Mouse (Mus musculus) stomach, postnatal 0 days (tissue): ENCODE data around the gene Steap2. TPM values are rescaled to one million over a fixed set of nuclear protein-coding genes. Genes with fewer than 3 reads are reported as not detected.
A peak's percentile ranks its signal among the peaks of the same experiment; 100 is the strongest.

Source experiments
- ATAC-seq: fragments of 200-750 bp; cut with Nextera tagmentation; 2 replicates; pipeline ENCODE4 v1.8.0; 2017; ENCODE audit not compliant: low FRiP score, low TSS enrichment
- DNase-seq: peaks from one replicate; pipeline ENCODE4 v3.0.0-alpha.2; 2016; ENCODE audit warnings: low spot score
- H3K27ac ChIP-seq: fragments of 300-500 bp; sonication (generic); replicated peaks from 2 replicates; pipeline ENCODE4 v1.5.1; 2014; ENCODE audit warnings: mild to moderate bottlenecking, control low read depth
- H3K27me3 ChIP-seq: fragments of 300-500 bp; sonication (generic); 2 replicates; pipeline ENCODE4 v1.6.1; 2014; ENCODE audit warnings: low read length; ENCODE audit not compliant: control insufficient read depth, insufficient read depth
- H3K36me3 ChIP-seq: fragments of 300-500 bp; sonication (generic); 2 replicates; pipeline ENCODE4 v1.6.1; 2014; ENCODE audit warnings: low read length, mixed read lengths; ENCODE audit not compliant: control insufficient read depth, insufficient read depth
- H3K4me1 ChIP-seq: fragments of 300-500 bp; sonication (generic); replicated peaks from 2 replicates; pipeline ENCODE4 v1.6.1; 2014; ENCODE audit warnings: antibody characterized with exemption; ENCODE audit not compliant: control insufficient read depth, insufficient read depth
- H3K4me2 ChIP-seq: fragments of 300-500 bp; sonication (generic); replicated peaks from 2 replicates; pipeline ENCODE4 v1.6.1; 2014; ENCODE audit warnings: low read depth, mild to moderate bottlenecking, control low read depth, moderate library complexity
- H3K4me3 ChIP-seq: fragments of 300-500 bp; sonication (generic); 2 replicates; pipeline ENCODE4 v1.5.1; 2014; ENCODE audit warnings: low read depth, low read length, control low read depth
- H3K9ac ChIP-seq: fragments of 300-500 bp; sonication (generic); 2 replicates; pipeline ENCODE4 v1.6.1; 2014; ENCODE audit warnings: mild to moderate bottlenecking, low read length, control low read depth, mixed read lengths
- H3K9me3 ChIP-seq: fragments of 300-500 bp; sonication (generic); 2 replicates; pipeline ENCODE4 v1.6.1; 2016; ENCODE audit warnings: low read length; ENCODE audit not compliant: control insufficient read depth
- CTCF ChIP-seq: IDR thresholded peaks from 2 replicates; pipeline ENCODE4 v1.5.1; 2016; ENCODE audit warnings: antibody characterized with exemption, low read depth, mild to moderate bottlenecking, moderate library complexity
- EP300 ChIP-seq: optimal IDR thresholded peaks from 2 replicates; pipeline ENCODE3; 2016; ENCODE audit warnings: antibody characterized with exemption
- WGBS: fragments of 180-500 bp; shearing (Covaris S2); extraction: QIAGEN DNeasy Blood & Tissue Kit; methylation state at CpG from one replicate; pipeline ENCODE4 v1.1.7; 2014; 5-methylcytosine and 5-hydroxymethylcytosine counted together
- polyA plus RNA-seq: library from polyadenylated mRNA; unstranded; fragments of >200 nt; fragmentation: Nextera tagmentation; extraction: Ambion mirVana; gene quantifications from 2 replicates; pipeline ENCODE4 v1.2.1, GENCODE M21; 2015

The Steap2 gene
- polyA plus RNA-seq: 4.2 and 5.0 TPM in 2 replicates

- no peaks in the 10 kb centered on the region for H3K27me3 ChIP-seq
- H3K4me3 ChIP-seq: peak within 1 kb of the TSS; percentile 79
- TF ChIP-seq EP300 (no peak), CTCF (no peak)
- DNase-seq (peak; percentile 76), ATAC-seq (peak; percentile 90)
- peak within 1 kb of the TSS; percentile 53 for H3K27ac ChIP-seq
- peak within 1 kb of the TSS; percentile 88 for H3K9ac ChIP-seq
- no peaks in the 10 kb centered on the region for H3K4me1 ChIP-seq
- H3K36me3 ChIP-seq: no peaks in the 10 kb centered on the region
- peak within 1 kb of the TSS; percentile 74 for H3K4me2 ChIP-seq
- H3K9me3 ChIP-seq: no peaks in the 10 kb centered on the region
- under 1% methylated on average over 54 of the region's 66 CpGs for WGBS
Observed at GRCm38 (mm10) chr5:5693956-5694653, at the start of gene Steap2. Gene Steap2 (minus strand): TSS chr5:5694578.

DNA sequence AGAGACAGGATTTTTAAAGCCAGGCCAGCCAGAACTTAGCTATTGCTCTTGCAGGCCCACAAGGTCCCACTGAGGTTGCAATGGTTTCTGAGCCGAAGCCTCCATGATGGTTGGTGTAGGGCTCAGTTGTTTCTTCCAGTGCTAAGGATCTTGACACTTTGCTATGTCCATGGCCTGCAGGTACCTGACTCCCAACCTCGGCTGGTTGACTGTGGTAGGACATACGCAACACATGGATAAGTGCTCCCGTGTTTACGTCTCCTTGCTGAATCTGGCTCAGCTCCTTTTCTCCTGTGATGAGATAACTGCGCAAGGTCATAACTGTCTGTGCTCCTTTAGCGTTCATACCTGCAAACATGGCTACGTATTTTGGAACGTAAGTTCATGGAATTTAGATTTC is 40.1 kb upstream of the Steap2 start:
- ATAC-seq: no peak
- DNase-seq: no peak
- no peak overlapping the region for H3K9ac ChIP-seq

DNA sequence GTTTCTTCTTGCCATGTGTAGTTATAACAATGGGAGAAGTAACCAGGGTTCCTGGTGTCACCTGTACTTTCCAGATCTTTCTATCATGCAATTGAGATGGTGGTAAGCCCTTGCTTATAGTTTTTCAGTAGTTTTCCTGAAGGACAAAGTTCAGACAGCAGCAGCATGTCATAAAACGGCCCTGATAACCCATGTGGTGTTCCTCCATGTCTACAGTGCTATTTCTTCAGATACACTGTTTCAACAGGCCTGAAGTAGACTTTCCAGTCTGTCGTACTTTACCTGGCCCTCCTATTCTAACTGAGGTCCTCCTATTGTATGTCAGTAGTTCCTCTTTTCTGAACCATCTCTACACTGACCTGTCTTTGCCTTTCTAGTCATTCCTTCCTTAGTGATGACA is 38.5 kb upstream of the Steap2 start:
- no peaks in the 10 kb centered on the region for H3K36me3 ChIP-seq
- no peak overlapping the region for H3K9ac ChIP-seq
- H3K4me3 ChIP-seq: no peak overlapping the region
- no peak overlapping the region for H3K4me2 ChIP-seq
- H3K27me3 ChIP-seq: no peaks in the 10 kb centered on the region
- no peaks in the 10 kb centered on the region for H3K9me3 ChIP-seq
- DNase-seq (no peak), ATAC-seq (no peak)
- WGBS: 66% methylated on average over 2 of the region's 2 CpGs
- no peak overlapping the region for H3K27ac ChIP-seq
- H3K4me1 ChIP-seq: no peaks in the 10 kb centered on the region
- TF ChIP-seq EP300 (no peak), CTCF (no peak)

More for the DNA sequence above, 40.1 kb upstream of the Steap2 start:
- no peaks in the 10 kb centered on the region for H3K9me3 ChIP-seq
- H3K4me1 ChIP-seq: no peaks in the 10 kb centered on the region
- no peak overlapping the region for H3K27ac ChIP-seq
- no peaks in the 10 kb centered on the region for H3K36me3 ChIP-seq
- TF ChIP-seq EP300 (no peak), CTCF (no peak)
- H3K4me3 ChIP-seq: no peak overlapping the region
- H3K4me2 ChIP-seq: no peak overlapping the region
- no peaks in the 10 kb centered on the region for H3K27me3 ChIP-seq
- WGBS: 92% methylated on average over 9 of the region's 9 CpGs

- H3K9me3 ChIP-seq: no peaks in the 10 kb centered on the region
- no peak for DNase-seq
- H3K27me3 ChIP-seq: no peaks in the 10 kb centered on the region
- no peak overlapping the region for H3K9ac ChIP-seq
- TF ChIP-seq CTCF: no peak
- TF ChIP-seq EP300: no peak
- H3K4me2 ChIP-seq: no peak overlapping the region
- no peaks in the 10 kb centered on the region for H3K36me3 ChIP-seq
- WGBS: 87% methylated on average over 3 of the region's 3 CpGs
- H3K4me1 ChIP-seq: no peaks in the 10 kb centered on the region
- no peak overlapping the region for H3K27ac ChIP-seq
- H3K4me3 ChIP-seq: no peak overlapping the region
- no peak for ATAC-seq
Observed at GRCm38 (mm10) chr5:5732208-5732607, 37.8 kb upstream of the Steap2 start.

- 71% methylated on average over 4 of the region's 4 CpGs for WGBS
- no peak overlapping the region for H3K9ac ChIP-seq
Observed at GRCm38 (mm10) chr5:5729904-5730303, 35.5 kb upstream of the Steap2 start.

DNA sequence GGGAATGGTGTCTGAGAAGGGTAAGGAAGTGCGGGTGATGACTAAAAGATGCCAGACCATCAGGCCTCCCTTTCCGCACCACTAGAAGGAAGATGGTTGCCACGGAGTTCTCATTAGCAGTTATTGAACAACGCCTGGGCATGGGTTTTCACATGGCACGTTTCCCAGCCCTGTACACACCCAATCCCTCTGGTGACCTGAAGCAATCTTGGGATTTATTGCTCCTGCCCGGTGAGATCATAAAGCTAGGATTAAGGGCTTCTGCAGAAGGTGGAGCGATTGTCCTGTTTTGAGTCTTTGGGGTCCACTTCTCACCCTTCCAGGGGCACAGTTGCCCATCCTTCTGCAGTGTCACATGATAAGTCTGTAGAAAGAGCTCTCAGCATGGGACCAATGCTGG is 27.8 kb upstream of the Steap2 start:
- no peak overlapping the region for H3K4me3 ChIP-seq
- DNase-seq (no peak), ATAC-seq (no peak)
- no peak for TF ChIP-seq EP300
- no peak for TF ChIP-seq CTCF
- WGBS: 63% methylated on average over 7 of the region's 7 CpGs
- H3K9ac ChIP-seq: no peak overlapping the region
- H3K27ac ChIP-seq: no peak overlapping the region
- no peaks in the 10 kb centered on the region for H3K4me1 ChIP-seq
- no peaks in the 10 kb centered on the region for H3K27me3 ChIP-seq
- H3K36me3 ChIP-seq: no peaks in the 10 kb centered on the region
- no peaks in the 10 kb centered on the region for H3K9me3 ChIP-seq
- no peak overlapping the region for H3K4me2 ChIP-seq

More at GRCm38 (mm10) chr5:5729904-5730303, 35.5 kb upstream of the Steap2 start:
- Histone ChIP-seq H3K36me3 (no peaks in the 10 kb centered on the region), H3K9me3 (no peaks in the 10 kb centered on the region), H3K4me1 (no peaks in the 10 kb centered on the region), H3K4me2 (no peak overlapping the region), H3K27ac (no peak overlapping the region), H3K27me3 (no peaks in the 10 kb centered on the region), H3K4me3 (no peak overlapping the region)
- DNase-seq (no peak), ATAC-seq (no peak)
- TF ChIP-seq EP300: no peak
- no peak for TF ChIP-seq CTCF
